Mouse (Mus musculus): ENCODE measurements at regions not wholly inside any gene's neighbourhood (a gene's known extent, or its start where the extent isn't known, plus 50 kb on each side); places are given as distances from the start of the nearest gene placed in this dataset.

- no peak for TF ChIP-seq CTCF (IDR thresholded peaks at IDR 0.05; ENCODE audit: borderline replicate concordance, insufficient read depth, low read depth, low read length)
- TF ChIP-seq POLR2A (IDR thresholded peaks at IDR 0.05; ENCODE audit: borderline replicate concordance, insufficient read depth, low read length) = no peak
Measured at GRCm38 (mm10) chr8:18348716-18349115, 629.3 kb downstream of the Defb40 start.
